Mouse (Mus musculus): ENCODE results near the gene Slc2a3. TPM values are rescaled to one million over a fixed set of nuclear protein-coding genes. Genes with fewer than 3 reads are reported as not detected.
"Not testable (repeated sequence)": the region's sequence is repeated elsewhere in the genome, so short reads cannot be mapped to it uniquely, and the experiment has no call there.

The Slc2a3 gene
- polyA plus RNA-seq, 1 experiment from 2014 or later = 39.5 TPM

DNA sequence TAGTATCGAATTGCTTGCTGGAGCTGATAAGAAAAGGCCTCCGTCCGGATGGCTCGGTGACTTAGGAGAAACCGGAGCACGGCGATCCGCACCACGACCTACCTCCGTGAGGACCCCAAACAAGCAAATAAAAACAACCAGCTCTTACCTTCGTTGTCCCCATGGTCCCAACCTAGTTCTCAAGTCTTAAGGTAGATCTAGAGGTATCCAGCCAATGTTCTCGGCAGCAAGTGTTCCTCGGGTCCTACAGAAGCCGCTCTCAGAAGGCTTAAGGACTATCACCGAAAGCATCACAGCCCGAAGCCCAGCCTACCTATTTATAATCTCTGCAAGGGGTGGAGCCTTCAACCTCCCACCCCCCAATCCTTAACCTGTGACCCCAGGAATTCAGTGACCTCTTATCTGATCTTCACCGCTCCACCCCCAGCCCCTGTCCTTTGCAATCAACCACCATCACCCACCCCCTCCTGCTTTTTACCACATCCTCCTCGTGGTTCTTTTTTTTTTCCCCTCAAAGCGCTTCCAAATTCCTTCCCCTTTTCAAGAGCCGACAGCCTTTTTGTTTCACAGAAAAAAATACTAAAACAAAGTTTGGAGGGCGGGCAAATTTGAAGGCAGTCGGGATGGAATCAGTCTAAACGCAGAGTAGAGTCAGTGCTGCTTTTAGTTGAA lies 59.1 kb downstream of the Slc2a3 start:
- H3K36me3 ChIP-seq (ENCODE audit: control insufficient read depth, insufficient read depth, low read length) = no peaks in the 10 kb centered on the region
- H3K27me3 ChIP-seq (ENCODE audit: control insufficient read depth, insufficient read depth, low read length) = peaks cover 12% of the 10 kb centered on the region
- H3K27ac ChIP-seq (ENCODE audit: low read depth, low read length) = no peak overlapping the region
- peak overlapping the region; percentile 80 for H3K4me2 ChIP-seq (ENCODE audit: low read depth)
- under 1% methylated on average over 23 of the region's 23 CpGs for WGBS
- no peaks in the 10 kb centered on the region for H3K4me1 ChIP-seq (ENCODE audit: control insufficient read depth, insufficient read depth, low read length)
- peak overlapping the region; percentile 49 for H3K9ac ChIP-seq (ENCODE audit: low read length)
- peak overlapping the region; percentile 43 for H3K4me3 ChIP-seq (ENCODE audit: low read depth, low read length)
- ATAC-seq (ENCODE audit: insufficient read depth, low FRiP score, low TSS enrichment) = no peak
- H3K9me3 ChIP-seq (ENCODE audit: control insufficient read depth, low read length) = no peaks in the 10 kb centered on the region
- peak; percentile 59 for DNase-seq (ENCODE audit: low spot score)

- 2% methylated on average over 25 of the region's 25 CpGs for WGBS
- H3K27me3 ChIP-seq (ENCODE audit: control insufficient read depth, insufficient read depth, low read length) = peaks cover 12% of the 10 kb centered on the region
- no peaks in the 10 kb centered on the region for H3K9me3 ChIP-seq (ENCODE audit: control insufficient read depth, low read length)
- DNase-seq (ENCODE audit: low spot score) = no peak
- peak overlapping the region; percentile 43 for H3K4me3 ChIP-seq (ENCODE audit: low read depth, low read length)
- no peak for ATAC-seq (ENCODE audit: insufficient read depth, low FRiP score, low TSS enrichment)
- H3K36me3 ChIP-seq (ENCODE audit: control insufficient read depth, insufficient read depth, low read length) = no peaks in the 10 kb centered on the region
- no peaks in the 10 kb centered on the region for H3K4me1 ChIP-seq (ENCODE audit: control insufficient read depth, insufficient read depth, low read length)
- peak overlapping the region; percentile 49 for H3K9ac ChIP-seq (ENCODE audit: low read length)
- H3K27ac ChIP-seq (ENCODE audit: low read depth, low read length) = no peak overlapping the region
- peak overlapping the region; percentile 80 for H3K4me2 ChIP-seq (ENCODE audit: low read depth)
These were observed 59.8 kb downstream of the Slc2a3 start for GRCm38 (mm10) chr6:122741460-122742227.

DNA sequence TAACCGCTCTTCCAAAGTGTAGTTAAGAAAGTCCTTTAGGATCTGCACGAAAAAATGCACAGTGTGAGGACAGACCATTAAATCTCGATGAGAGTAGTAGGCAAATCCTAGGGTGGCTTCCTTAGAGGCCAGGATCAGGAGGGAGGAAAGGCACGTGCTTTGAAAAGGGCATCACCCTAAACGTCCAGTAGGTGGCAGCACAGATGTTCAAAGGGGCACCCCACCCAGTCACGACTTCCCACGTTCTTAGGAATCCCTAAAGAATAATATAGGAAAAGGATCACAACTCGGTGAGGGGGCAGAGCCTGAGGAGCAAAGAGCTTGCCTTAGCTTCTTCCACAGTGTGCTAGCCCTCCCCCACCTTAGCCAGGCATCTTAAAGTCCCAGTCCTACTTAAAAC lies 61.5 kb downstream of the Slc2a3 start:
- H3K9ac ChIP-seq (ENCODE audit: low read length) = no peak overlapping the region
- H3K4me2 ChIP-seq (ENCODE audit: low read depth) = peak overlapping the region; percentile 22; the same call in 1 of the 2 replicates
- no peaks in the 10 kb centered on the region for H3K36me3 ChIP-seq (ENCODE audit: control insufficient read depth, insufficient read depth, low read length)
- H3K9me3 ChIP-seq (ENCODE audit: control insufficient read depth, low read length) = no peaks in the 10 kb centered on the region
- peak; percentile 63 for ATAC-seq (ENCODE audit: insufficient read depth, low FRiP score, low TSS enrichment)
- WGBS = 11% methylated on average over 8 of the region's 8 CpGs
- H3K4me1 ChIP-seq (ENCODE audit: control insufficient read depth, insufficient read depth, low read length) = no peaks in the 10 kb centered on the region
- no peak overlapping the region for H3K4me3 ChIP-seq (ENCODE audit: low read depth, low read length)
- peaks cover 12% of the 10 kb centered on the region for H3K27me3 ChIP-seq (ENCODE audit: control insufficient read depth, insufficient read depth, low read length)
- peak; percentile 70 for DNase-seq (ENCODE audit: low spot score)
- H3K27ac ChIP-seq (ENCODE audit: low read depth, low read length) = no peak overlapping the region

- no peak overlapping the region for H3K9ac ChIP-seq (ENCODE audit: low read length)
- no peak overlapping the region for H3K27ac ChIP-seq (ENCODE audit: low read depth, low read length)
- DNase-seq (ENCODE audit: low spot score) = peak; percentile 56
- H3K4me2 ChIP-seq (ENCODE audit: low read depth) = no peak overlapping the region
- no peaks in the 10 kb centered on the region for H3K36me3 ChIP-seq (ENCODE audit: control insufficient read depth, insufficient read depth, low read length)
- no peaks in the 10 kb centered on the region for H3K9me3 ChIP-seq (ENCODE audit: control insufficient read depth, low read length)
- WGBS = 34% methylated on average over 2 of the region's 2 CpGs
- no peak for ATAC-seq (ENCODE audit: insufficient read depth, low FRiP score, low TSS enrichment)
- H3K4me1 ChIP-seq (ENCODE audit: control insufficient read depth, insufficient read depth, low read length) = no peaks in the 10 kb centered on the region
- H3K27me3 ChIP-seq (ENCODE audit: control insufficient read depth, insufficient read depth, low read length) = no peaks in the 10 kb centered on the region
- H3K4me3 ChIP-seq (ENCODE audit: low read depth, low read length) = no peak overlapping the region
These were observed 81.5 kb downstream of the Slc2a3 start for GRCm38 (mm10) chr6:122719942-122720341.

GRCm38 (mm10) chr6:122718224-122718623 lies 83.2 kb downstream of the Slc2a3 start:
- H3K9me3 ChIP-seq (ENCODE audit: control insufficient read depth, low read length); H3K4me1 ChIP-seq (ENCODE audit: control insufficient read depth, insufficient read depth, low read length); H3K4me2 ChIP-seq (ENCODE audit: low read depth); H3K4me3 ChIP-seq (ENCODE audit: low read depth, low read length); H3K27ac ChIP-seq (ENCODE audit: low read depth, low read length); DNase-seq (ENCODE audit: low spot score); H3K27me3 ChIP-seq (ENCODE audit: control insufficient read depth, insufficient read depth, low read length); H3K9ac ChIP-seq (ENCODE audit: low read length); H3K36me3 ChIP-seq (ENCODE audit: control insufficient read depth, insufficient read depth, low read length); ATAC-seq (ENCODE audit: insufficient read depth, low FRiP score, low TSS enrichment): not testable (repeated sequence)
- WGBS = 88% methylated on average over 1 of the region's 1 CpGs

- 2% methylated on average over 4 of the region's 4 CpGs for WGBS
- Histone ChIP-seq H3K27me3 (ENCODE audit: control insufficient read depth, insufficient read depth, low read length) (no peaks in the 10 kb centered on the region), H3K9me3 (ENCODE audit: control insufficient read depth, low read length) (no peaks in the 10 kb centered on the region), H3K36me3 (ENCODE audit: control insufficient read depth, insufficient read depth, low read length) (no peaks in the 10 kb centered on the region), H3K9ac (ENCODE audit: low read length) (no peak overlapping the region), H3K27ac (ENCODE audit: low read depth, low read length) (no peak overlapping the region), H3K4me1 (ENCODE audit: control insufficient read depth, insufficient read depth, low read length) (no peaks in the 10 kb centered on the region), H3K4me2 (ENCODE audit: low read depth) (no peak overlapping the region), H3K4me3 (ENCODE audit: low read depth, low read length) (no peak overlapping the region)
- ATAC-seq (ENCODE audit: insufficient read depth, low FRiP score, low TSS enrichment) = no peak
- no peak for DNase-seq (ENCODE audit: low spot score)
These were observed 85.6 kb downstream of the Slc2a3 start for GRCm38 (mm10) chr6:122715886-122716285.

DNA sequence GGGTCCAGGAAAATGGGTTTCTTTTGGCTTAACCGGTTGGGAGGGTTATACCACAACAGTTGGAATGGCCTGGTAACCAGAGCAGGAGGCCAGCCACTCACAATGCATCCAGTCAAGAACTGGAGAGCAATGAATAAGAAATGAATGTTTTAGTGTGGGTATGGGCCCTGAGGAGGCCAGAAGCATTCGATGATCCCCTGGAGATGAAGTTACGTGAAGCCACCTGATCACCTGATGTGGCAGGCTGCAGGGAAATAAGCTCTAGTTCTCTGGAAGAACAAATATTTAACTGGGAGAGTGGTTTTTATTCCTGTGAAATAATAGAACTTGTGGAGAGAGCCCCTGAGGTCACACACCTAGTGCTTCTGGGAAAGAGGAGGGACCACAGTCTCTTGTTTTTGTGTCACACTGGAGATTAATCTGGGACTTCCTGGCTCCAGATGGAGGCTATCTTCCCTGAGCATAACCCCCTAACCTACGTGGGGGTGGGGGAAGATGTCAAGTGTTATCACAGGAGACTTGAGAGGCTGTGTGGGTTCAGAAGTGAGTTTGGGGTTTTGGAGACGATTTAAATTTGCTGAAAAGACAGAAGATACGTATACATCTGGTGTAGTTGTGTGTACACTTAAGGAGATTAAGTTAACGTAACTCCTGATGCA lies 86.6 kb downstream of the Slc2a3 start:
- no peak overlapping the region for H3K4me2 ChIP-seq (ENCODE audit: low read depth)
- WGBS = 63% methylated on average over 7 of the region's 7 CpGs
- no peak overlapping the region for H3K9ac ChIP-seq (ENCODE audit: low read length)
- H3K9me3 ChIP-seq (ENCODE audit: control insufficient read depth, low read length) = no peaks in the 10 kb centered on the region
- no peaks in the 10 kb centered on the region for H3K4me1 ChIP-seq (ENCODE audit: control insufficient read depth, insufficient read depth, low read length)
- H3K27me3 ChIP-seq (ENCODE audit: control insufficient read depth, insufficient read depth, low read length) = no peaks in the 10 kb centered on the region
- ATAC-seq (ENCODE audit: insufficient read depth, low FRiP score, low TSS enrichment) (no peak), DNase-seq (ENCODE audit: low spot score) (no peak)
- no peaks in the 10 kb centered on the region for H3K36me3 ChIP-seq (ENCODE audit: control insufficient read depth, insufficient read depth, low read length)
- H3K4me3 ChIP-seq (ENCODE audit: low read depth, low read length) = no peak overlapping the region
- H3K27ac ChIP-seq (ENCODE audit: low read depth, low read length) = no peak overlapping the region

GRCm38 (mm10) chr6:122713116-122713515 lies 88.3 kb downstream of the Slc2a3 start:
- not testable (repeated sequence) for H3K4me1 ChIP-seq (ENCODE audit: control insufficient read depth, insufficient read depth, low read length); H3K4me3 ChIP-seq (ENCODE audit: low read depth, low read length); H3K9me3 ChIP-seq (ENCODE audit: control insufficient read depth, low read length); DNase-seq (ENCODE audit: low spot score); H3K4me2 ChIP-seq (ENCODE audit: low read depth); H3K9ac ChIP-seq (ENCODE audit: low read length); H3K27ac ChIP-seq (ENCODE audit: low read depth, low read length); ATAC-seq (ENCODE audit: insufficient read depth, low FRiP score, low TSS enrichment); H3K27me3 ChIP-seq (ENCODE audit: control insufficient read depth, insufficient read depth, low read length); H3K36me3 ChIP-seq (ENCODE audit: control insufficient read depth, insufficient read depth, low read length)
- WGBS = 93% methylated on average over 7 of the region's 7 CpGs
